ENCODE assay signal across 11 mouse cellular contexts in genomic region chr16:92037891-92038607, GRCm38 (mm10). TPM values are rescaled to one million over a fixed set of nuclear protein-coding genes. Genes with fewer than 3 reads are reported as not detected.
DNase-seq lines count a peak whose midpoint lies in the region; ATAC-seq lines count a peak whose summit lies in the region.
"Had no signal": no experiment of that assay in that cellular context is flagged by ENCODE, and none has a peak within 500 bp of the region (broad histone marks: within the 10 kb centered on the region; RNA-seq: fewer than 3 reads in every experiment).

No protein-coding gene starts in this region.

- ATAC-seq in neutrophil, adult 5-6 weeks (ENCODE audit: extremely low read depth, insufficient number of reproducible peaks, low FRiP score, poor library complexity, severe bottlenecking): peak; percentile 53
- ATAC-seq: hindbrain, postnatal 0 days had no signal

- peak; percentile 31 to 45 for DNase-seq in spleen, postnatal 36 days (ENCODE audit: low spot score in 2 of 2)
- DNase-seq in spleen, adult 18-20 months: no peak
- peak; percentile 23 to 33 for DNase-seq in kidney, adult 8-10 months
- DNase-seq in left cerebral cortex, adult 18-20 months (ENCODE audit: low spot score in 2 of 2): no peak
- no peak for DNase-seq in urinary bladder, postnatal 14 days (ENCODE audit: low spot score)
- no peak for DNase-seq in cerebellum, adult 9-10 months
- DNase-seq: adrenal gland, adult 2 months; cerebellum, postnatal 14 days had no signal

RNA-seq across cellular contexts. Expression of gene Mrps6, which starts 20.0 kb away (rescaled TPM):
- 4.9 and 10.6 TPM in 2 replicates for total RNA-seq in neutrophil, adult 5-6 weeks (2017)
- total RNA-seq in left cerebral cortex, adult 18-20 months (2021): 10 to 100 TPM; 53.0 to 53.1 TPM

RNA-seq across cellular contexts. Expression of gene Gm49711, which starts 20.1 kb away (rescaled TPM):
- not detected in 2 replicates for total RNA-seq in neutrophil, adult 5-6 weeks (2017)
- not detected for total RNA-seq in left cerebral cortex, adult 18-20 months (2021)
- total RNA-seq: adrenal gland, adult 2 months; hindbrain, postnatal 0 days; layer of hippocampus, adult 18-20 months had no signal

RNA-seq across cellular contexts. Expression of gene Slc5a3, which starts 20.1 kb away (rescaled TPM):
- total RNA-seq in neutrophil, adult 5-6 weeks (2017): 2.8 and 4.4 TPM in 2 replicates
- 10 to 100 TPM; 27.9 to 31.6 TPM for total RNA-seq in left cerebral cortex, adult 18-20 months (2021)

Comparison
In these comparisons a context has a peak if more than half of its experiments do, and no peak if none do; other contexts are left out.
1. DNase-seq: peak in spleen, postnatal 36 days (2 of 2) and kidney, adult 8-10 months (2 of 2); none in spleen, adult 18-20 months (0 of 2), left cerebral cortex, adult 18-20 months (0 of 2), urinary bladder, postnatal 14 days (single experiment) and cerebellum, adult 9-10 months (single experiment).